Mouse (Mus musculus): ENCODE results near the gene Keap1.
"Not testable (repeated sequence)": the region's sequence is repeated elsewhere in the genome, so short reads cannot be mapped to it uniquely, and the experiment has no call there.

Gene Keap1

DNA sequence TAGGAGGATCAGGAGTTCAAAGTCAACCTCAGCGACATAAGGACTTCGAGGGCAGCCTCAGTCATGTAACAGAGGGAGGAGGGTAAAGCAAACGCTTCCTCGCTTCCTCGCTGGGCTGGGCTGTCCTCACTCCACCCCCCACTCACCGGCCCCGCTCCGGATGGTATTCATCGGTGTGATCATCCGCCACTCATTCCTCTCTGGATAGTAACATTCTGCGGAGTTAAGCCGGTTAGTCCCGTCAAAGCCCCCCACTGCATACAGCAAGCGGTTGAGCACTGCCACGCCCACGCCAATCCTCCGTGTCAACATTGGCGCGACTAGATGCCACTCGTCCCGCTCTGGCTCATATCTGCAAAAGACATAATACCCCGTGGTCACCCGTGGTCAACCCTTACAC, 7.6 kb downstream of the Keap1 start:
- DNase-seq (ENCODE audit: low spot score): no peak

DNA sequence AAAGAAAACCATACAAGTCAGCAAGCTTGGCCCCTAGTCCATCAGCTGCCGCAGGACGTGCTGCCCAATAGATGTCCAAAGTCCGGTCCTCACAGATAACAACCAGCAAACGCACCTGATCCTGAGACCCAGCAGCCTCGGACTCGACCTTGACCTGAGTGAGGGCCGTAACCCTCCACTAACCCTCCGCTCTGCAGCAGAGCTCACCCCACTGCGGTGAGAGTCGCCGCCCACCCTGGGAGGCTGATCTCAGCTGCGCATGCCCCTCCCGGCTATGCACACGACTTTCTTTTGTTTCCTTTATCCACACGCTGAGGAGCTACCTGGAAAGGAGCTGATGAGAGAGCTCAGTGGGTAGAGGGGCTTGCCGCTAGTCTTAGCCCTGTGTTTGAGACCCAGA, 11.8 kb downstream of the Keap1 start:
- DNase-seq (ENCODE audit: low spot score): no peak

DNA sequence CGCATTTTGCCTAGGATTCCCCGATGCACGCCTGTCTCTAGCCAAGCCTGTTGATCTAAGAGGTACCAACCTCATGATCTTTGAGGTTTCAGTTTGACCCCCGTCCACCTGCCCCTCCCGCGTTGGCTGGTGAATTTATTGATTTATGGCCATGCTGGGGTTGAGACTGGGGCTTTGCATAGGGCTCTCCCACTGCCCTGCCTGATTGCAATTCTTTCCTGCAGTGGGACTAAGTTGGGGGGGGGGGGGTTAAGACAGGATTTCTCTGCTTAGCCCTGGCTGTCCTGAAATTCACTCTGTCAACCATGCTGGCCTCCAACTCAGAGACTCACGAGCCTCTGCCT, 13.8 kb downstream of the Keap1 start:
- DNase-seq (ENCODE audit: low spot score): no peak

DNA sequence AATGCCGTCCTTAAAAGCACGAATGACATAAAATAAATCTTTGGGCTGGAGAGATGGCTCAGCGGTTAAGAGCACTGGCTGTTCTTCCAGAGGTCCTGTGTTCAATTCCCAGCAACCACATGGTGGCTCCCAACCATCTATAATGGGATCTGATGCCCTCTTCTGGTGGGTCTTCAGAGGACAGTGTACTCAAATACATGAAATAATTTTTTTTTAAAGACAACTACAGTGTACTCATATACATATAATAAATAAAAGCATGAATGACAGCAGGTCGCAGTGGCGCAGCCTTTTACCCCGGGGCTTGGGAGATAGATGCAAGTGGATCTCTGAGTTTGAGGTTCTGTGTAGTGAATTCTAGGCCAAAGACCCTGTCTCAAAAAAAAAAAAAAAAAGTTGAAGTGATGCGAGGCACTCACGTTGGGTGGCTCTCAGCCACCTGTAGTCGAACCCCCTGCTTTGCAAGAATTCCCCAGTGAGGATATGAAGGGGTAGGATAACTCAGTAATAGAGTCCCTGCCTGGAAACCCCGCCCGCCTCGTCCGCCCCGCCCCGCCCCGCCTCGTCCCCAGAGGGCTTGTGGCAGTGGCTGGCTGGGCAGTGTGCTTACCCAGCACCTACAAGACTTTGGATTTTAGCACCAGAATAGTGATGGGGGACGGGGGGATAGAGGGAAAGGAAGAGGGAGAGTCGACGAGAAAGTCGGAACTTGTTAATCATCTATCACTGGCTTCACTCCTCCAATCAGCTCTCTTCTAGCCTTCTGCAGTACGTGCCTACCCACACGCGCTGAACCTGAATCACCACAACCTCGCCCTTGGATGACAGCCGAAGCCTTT, 14.4 kb downstream of the Keap1 start:
- DNase-seq (ENCODE audit: low spot score): no peak

DNA sequence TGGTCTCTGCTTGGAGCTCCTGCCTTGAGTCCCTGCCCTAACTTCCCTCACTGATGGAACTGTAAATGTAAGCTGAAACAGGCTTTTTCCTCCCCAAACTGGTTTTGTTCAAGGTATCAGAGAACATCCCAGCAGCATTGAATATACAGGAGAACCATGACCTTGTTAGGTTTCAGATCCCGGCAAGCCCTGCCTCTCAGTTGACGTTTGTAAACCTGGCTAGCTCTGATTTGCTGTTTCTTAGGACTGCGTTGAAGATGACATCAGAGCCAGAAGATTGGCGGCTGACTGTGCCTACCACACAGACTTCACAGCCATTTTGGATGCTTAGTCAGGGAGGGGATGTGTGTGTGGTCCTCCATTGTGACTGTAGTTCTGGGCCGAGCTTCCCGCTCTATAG, 15.3 kb downstream of the Keap1 start:
- DNase-seq (ENCODE audit: low spot score): no peak

DNA sequence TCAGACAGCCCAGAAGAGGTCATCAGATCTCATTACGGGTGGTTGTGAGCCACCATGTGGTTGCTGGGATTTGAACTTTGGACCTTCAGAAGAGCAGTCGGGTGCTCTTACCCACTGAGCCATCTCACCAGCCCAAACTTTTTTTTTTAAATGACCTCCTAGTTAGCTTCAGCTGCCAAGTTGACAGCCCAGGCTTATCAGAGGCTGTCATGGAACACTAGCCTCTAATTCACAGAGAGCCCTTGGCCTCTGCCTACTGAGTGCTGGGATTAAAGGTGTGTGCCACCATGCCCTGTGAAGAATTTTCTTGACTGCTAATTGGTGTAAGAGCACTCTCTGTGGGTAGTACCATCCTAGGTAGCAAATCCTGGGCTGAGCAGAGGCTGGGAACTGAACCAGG, 15.7 kb downstream of the Keap1 start:
- DNase-seq (ENCODE audit: low spot score): not testable (repeated sequence)

DNA sequence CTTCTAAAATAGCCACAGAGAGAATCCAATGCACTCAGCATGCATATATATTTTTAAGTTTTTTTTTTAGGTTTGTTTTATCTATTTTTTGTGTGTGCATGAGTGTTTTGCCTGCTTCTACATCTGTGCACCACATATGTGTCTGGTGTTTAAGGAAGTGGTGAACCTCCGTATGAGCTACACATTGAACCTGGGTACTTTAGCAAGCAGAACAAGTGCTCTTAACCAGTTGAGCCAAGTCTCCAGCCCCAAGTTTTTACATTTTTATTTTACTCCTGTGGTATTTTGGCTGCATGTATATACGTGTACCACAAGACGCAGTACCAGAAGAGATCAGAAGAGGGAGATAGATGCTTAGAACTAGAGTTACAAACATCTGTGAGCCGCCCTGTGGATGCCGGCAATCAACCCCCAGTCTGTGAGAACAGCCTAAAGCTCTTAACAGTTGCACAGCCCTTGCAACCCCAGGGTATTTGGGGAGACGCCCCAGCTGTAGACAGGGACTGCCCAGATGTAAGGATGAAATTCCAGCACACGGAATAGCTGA, 17.7 kb downstream of the Keap1 start:
- DNase-seq (ENCODE audit: low spot score): no peak

DNA sequence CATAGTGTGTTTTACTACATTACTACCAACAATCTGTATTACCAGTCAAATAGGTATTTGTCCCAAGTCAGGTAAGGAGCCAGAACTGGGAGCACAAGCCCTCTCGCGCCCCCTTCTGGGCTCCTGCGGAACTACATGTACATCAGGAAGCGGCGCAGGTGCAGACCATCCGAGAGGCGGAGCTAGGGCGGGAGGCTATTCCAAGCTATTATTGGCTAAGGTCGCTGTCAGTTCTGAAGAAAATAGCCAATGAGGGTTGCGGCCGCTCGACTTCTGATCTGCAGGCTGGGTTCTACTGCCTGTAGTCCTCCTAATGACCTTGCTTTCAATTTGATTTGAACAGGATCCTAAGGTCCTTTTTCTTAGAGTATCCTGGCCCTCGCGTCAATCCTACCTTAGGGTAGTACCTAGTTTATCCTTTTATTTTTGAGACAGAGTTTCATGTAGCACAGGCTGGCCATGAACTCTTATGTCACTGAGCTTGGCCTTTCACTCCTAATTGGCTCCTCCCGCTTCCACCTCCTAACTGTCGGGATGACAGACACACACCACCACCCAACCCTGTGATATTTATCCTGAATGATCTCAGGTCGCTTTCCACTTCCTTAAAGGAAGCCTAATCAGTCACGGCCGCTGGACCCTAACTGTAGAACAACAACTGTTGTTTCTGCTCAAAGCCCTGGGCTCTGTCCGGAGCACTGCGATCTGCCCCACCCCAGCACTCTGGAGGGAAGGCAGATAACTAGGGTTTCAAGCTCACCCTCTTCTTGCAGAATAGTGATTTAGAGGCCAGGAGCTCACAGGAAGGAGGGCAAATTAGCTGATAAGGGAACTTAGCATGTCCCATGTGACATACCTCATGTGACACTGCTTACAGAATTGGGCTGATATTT, 18.4 kb downstream of the Keap1 start:
- peak; percentile 75 for DNase-seq (ENCODE audit: low spot score)

DNA sequence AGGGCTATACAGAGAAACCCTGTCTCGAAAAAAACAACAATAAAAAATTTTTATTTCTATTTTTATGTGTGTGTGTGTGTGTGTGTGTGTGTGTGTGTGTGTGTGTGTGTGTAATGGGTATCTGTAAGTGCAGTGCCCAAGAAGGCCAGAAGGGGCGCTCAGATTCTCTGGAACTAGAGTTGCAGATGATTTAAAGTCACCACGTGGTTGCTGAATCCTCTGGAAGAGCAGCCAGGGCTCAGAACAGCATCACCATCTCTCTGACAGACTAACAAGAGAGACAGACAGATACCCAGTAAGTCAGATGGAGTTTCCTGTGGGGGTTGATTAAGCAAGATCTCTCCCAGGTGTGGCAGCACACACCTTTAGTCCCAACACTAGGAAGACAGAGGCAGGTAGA, 19.3 kb downstream of the Keap1 start:
- no peak for DNase-seq (ENCODE audit: low spot score)

DNA sequence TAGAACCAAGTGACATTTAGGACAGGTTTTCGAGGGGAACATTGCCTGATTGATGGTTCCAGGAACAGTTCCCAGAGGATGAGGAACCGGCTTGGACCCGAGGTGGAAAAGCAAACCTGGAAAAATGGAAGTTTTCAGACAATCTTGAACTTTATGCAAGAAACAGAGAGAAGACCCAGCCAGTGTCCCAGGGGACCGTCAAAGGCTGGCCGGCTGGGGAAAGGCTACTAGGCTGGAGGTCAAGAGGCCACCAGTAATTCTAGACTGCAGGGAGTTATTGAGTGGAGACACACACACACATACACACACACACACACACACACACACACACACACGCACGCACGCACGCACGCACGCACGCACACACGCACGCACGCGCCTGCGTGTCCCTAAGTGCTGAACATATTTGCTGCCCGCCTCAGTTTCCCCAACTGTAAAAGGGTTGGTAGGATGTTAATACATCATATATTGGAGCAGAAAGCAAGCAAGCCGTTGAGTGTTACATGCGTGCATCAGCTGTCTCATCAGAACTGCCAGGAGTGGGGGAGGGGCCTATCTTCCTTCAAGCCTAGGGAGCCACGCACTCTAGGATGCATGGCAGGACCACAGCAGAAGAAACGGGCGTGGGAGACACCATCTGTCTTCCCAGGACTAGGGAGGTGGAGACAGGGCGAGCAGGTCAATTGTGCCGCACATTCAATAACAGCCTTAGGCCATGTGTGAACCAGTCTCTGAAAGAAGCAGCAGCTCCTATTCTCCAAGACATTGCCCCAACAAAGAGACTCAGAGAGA, 22.9 kb downstream of the Keap1 start:
- DNase-seq (ENCODE audit: low spot score): no peak

DNA sequence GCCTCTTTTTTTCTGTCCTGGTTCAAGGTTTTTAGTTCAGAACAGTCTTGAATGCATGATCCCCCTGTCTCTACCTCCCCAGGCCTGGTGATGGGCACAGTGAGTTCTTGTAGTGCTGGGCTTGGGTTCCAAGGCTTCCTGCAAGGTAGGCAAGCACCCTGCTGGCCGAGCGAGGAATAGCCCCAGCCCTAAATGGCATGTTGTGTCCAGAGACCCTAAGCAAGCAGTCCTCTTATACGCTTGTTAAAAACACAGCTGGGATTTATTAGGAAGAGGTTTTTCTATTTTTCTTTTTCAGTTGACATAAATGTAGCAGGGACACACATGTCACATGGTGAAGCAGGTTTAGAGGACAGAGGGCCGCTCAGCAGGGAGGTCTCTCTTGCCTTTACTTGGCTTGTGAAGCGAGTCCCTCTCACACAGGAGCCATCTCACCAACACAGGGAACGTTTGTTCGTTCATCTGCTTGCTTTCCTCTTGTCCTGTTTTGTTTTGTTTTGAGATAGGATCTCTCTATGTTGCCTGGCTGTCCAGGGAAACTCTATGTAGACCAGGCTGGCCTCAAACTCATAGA, 25.5 kb downstream of the Keap1 start:
- DNase-seq (ENCODE audit: low spot score): no peak

DNA sequence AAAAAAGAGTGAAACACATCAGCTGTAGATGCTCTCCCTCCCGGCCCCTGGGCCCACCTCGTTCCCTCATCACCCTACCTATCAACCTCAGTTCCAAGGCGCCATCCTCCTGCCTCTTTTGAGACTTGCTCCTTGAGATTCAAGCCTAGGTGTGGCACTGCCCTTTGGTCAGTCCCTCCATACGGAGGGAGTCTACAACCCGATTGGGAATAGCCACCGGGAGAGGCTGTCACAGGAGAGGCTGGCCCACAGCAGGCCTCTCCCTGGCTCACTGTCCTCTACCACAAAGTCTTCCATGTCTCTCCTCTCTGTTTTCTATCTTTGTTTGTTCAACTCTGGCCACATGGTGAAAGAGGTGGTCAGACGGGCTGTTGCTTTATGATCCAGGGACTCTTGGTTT, 27.5 kb downstream of the Keap1 start:
- DNase-seq (ENCODE audit: low spot score): no peak

DNA sequence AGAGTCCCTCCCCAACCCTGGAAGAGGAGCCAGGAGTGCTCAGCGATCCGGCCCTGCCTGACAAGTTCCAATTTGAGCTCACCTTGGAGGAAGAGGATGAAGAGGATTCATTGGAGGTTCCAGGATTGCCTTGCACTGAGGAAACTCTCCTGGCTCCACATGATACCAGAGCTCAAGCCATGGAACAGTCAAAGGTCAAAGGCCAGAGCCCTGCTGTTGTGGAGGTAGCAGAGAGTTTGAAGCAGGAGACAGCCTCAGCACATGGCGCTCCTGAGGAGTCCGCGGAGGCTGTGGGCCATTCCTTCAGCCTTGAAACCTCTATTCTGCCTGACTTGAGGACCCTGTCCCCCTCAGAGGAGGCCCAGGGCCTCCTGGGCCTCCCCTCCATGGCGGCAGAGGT, 28.3 kb downstream of the Keap1 start:
- DNase-seq (ENCODE audit: low spot score): no peak

DNA sequence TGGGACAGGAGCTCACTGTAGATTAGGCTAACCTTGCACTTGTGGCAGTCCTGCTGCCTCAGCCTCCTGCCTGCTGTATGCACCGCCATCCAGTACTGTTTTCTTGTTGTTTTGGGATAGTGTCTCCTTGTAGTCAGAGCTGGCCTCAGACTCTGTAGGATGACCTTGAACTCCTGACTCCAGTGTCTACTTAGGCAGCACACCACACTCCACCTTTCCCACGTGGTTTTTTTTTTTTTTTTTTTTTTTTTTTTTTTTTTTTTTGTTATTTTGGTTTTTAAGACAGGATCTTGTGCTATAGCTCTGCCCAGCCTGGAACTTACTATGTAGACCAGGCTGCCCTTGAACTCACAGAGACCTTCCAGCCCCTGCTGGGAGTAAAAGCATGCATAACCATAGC, 30.5 kb downstream of the Keap1 start:
- no peak for DNase-seq (ENCODE audit: low spot score)

DNA sequence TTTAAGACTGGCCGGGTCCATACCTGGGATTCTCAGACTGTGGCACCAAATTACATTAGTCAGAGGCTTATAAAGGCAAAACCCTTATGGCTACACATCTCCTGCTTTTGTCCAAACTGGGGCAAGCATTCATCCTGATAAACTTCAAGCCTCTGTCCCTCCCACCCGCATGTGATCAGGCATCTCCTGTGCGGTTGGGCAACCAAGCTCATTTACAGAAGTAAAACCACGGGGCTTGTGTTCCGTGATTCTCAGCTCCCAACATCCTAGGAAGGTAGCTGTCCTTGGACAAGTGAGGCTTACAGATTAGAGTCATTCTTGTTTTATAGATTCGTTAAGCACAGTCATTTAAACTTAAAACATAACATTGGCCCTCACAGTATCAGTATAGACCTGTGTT, 32.3 kb downstream of the Keap1 start:
- no peak for DNase-seq (ENCODE audit: low spot score)

DNA sequence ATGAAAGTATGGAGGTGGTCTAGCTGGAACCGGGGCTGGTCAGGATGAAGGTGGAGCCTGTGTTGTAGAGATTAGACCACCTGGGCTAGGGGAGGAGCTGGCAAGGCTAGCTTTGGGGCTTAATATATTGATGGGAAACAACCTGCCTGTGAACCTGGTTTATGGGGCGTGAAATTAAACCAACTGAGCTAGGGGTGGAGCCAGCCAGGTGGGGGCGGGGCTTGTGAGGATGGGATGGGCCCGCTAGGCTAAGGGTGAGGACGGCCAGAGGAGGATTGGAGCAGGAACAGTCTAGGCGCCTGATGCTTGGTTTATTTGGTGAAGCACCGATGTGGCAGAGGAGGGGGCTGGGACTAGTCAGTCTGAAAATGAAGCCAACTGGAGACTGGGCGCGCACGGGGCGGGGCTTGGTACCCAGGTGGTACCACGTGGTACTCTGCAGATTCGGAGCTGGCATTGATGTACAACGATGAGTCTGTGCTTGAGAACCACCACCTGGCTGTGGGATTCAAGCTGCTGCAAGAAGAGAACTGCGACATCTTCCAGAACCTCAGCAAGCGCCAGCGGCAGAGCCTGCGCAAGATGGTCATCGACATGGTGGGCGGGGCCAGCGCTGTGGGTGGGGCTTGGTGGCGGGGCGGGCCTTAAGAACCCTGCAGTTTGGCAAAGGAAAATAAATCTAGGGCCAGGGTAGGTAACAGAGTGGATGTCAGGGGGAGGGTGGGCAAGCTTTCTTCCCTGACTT, 34.5 kb downstream of the Keap1 start:
- DNase-seq (ENCODE audit: low spot score): no peak

DNA sequence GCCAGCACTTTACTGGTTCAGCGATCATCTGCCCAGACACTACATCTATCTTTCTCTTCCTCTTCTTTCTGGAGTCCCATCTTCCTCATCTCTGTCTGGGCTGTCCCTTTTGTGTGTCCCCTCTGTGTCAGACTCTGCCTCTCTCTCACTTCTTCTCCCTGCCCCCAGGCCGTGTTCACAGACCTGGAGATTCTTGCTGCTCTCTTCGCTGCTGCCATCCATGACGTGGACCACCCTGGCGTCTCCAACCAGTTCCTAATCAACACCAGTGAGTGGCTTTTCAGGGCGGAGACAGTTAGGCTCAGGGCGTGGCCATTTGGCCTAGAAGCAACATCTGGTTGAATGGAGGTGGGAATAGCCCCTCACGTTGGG, 35.0 kb downstream of the Keap1 start:
- DNase-seq (ENCODE audit: low spot score): no peak

DNA sequence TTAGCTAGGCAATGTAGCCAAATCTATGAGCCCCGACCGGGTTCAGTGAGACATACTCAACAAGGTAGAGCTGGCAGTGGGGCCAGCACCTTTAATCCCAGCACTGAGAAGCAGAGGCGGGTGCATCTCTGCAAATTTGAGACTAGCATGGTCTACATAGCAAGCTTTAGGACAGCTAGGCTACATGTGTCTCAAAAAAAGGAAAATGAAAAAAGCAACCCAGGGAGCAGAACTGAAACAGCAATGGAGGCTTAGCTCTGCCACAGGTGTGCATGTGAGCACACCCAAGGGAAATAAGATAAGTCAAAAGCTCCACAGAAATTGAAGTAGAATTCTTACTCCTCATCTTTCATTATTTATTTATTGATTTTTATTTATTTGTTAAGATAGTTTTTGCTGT, 40.2 kb downstream of the Keap1 start:
- no peak for DNase-seq (ENCODE audit: low spot score)

DNA sequence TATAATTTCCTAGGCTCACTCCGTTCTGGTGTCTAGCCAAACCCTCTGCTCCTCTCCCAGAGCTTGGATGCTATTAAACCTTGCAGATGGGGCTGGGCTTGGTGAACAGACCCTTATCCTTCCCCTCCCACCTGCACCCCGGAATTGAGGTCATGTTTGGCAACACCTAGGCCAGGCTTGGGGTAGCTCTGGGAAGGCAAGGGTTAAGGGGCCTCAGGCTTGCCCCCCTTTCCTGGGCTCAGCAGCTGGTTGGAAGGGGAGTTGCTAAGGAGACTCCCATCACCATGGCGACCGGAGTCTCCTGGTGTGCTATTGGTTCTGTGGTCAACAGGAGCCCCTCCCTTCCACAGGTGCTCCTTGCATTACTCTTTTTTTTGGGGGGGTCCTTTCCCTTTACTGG, 41.2 kb downstream of the Keap1 start:
- no peak for DNase-seq (ENCODE audit: low spot score)

DNA sequence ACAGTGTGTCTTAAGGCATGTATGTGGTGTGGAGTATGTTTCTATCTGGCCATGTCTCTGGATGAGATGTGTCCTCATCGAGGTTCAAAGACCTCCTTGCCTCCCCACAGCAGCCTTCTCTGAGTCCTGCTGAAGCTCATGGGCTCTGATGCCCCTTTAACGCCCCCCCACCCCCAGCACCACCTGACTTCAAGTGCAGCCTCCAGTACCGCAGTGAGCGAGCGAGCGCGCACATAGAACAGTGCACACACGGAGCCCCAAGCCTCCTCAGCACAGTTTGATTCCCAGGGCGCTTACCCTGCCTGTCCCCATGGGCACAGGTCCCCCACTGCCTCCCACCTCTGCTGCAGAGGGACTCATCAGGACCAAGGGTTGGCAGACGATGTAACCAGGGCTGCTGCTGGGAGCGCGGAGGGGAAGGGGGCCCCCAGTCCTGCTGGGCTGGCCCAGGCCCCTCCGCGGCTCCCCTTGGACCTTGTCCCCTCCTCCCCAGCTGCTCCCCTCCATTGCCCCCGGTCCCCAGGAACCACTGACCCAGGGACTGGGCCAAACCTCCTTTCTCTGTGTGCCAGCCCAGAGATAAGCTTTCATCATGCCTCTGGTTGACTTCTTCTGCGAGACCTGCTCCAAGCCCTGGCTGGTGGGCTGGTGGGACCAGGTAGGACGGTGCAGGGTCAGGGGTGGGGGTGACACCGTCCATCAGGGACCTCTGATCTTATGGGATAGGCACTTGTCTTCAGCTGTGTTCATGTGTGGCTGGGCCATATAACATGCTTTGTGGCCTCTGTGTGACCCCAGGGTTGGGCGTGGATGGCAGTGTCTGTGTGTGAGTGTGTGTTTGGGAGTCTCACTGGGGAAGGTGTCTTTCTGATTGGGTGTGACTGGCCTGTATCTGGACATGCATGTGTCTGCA, 42.4 kb downstream of the Keap1 start:
- DNase-seq (ENCODE audit: low spot score): no peak

Data from ovary, postnatal 10 days (tissue).